Comparison of ENCODE assay signal across 9 mouse cellular contexts in the genomic region with DNA sequence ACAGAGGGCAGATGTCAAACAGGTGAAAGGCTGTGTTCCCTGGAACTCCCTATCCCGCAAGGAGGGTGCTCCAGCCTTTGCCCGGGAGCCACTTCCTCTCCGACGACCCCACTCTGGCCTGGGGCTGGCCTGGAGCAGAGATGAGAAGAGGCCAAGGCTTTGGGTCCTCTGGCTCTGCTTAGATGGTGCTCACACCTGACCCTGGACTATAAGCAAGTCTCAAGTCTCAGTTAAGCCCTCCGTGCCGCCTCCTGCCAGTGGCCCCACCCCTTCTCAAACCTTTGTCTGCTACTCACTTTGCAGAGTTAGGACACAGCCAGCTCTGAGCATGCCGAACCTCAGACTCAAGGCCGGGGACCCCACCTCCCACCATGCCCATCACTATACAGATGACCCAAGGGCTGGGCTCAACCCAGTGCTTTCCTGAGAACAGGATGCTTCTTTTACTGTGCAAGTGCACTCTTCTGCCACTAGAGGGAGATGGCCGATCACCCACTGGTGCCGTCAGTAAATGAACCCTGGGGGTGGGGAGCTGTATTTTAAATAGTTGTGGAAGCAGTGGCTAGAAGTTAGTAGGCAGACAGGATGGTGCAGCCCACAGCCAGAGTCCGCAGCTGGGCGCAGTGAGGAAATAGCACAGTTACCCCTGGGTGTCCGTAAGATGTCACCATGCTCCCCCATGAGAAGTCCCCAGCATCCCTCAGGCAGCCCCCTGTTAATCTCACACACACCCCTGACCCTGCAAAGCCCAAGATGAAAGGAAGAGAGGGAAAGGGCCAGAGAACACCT. TPM values are rescaled to one million over a fixed set of nuclear protein-coding genes. Genes with fewer than 3 reads are reported as not detected.
DNase-seq lines count a peak whose midpoint lies in the region; ATAC-seq and TF ChIP-seq lines count a peak whose summit lies in the region.
"Had no signal": no experiment of that assay in that cellular context is flagged by ENCODE, and none has a peak within 500 bp of the region (broad histone marks: within the 10 kb centered on the region; RNA-seq: fewer than 3 reads in every experiment).

No protein-coding gene starts in this region.

- no peak for TF ChIP-seq POLR2A in kidney, adult 2 months (IDR thresholded peaks at IDR 0.05; ENCODE audit: low read depth, low read length)

- no peak overlapping the region for H3K4me3 ChIP-seq in kidney, adult 2 months (ENCODE audit: insufficient read depth, low read depth, low read length)

- no peaks in the 10 kb centered on the region for H3K4me1 ChIP-seq in kidney, adult 2 months (ENCODE audit: control insufficient read depth, insufficient read depth, low read length)

- DNase-seq in 416B (ENCODE audit: low read depth) (peak; percentile 76), MN1 (ENCODE audit: low spot score) (peak; percentile 60), liver (peak; percentile 40)
- DNase-seq in heart, adult 18-20 months, result peak; percentile 21 to 50
- peak; percentile 41 for DNase-seq in kidney, adult 2 months
- peak; percentile 47 for DNase-seq in thymus, postnatal 14 days

- H3K27ac ChIP-seq in kidney, adult 2 months (ENCODE audit: insufficient read depth, low read depth, low read length), result no peak overlapping the region

- no peaks in the 10 kb centered on the region for H3K27me3 ChIP-seq in kidney, adult 2 months (replicated peaks; ENCODE audit: control insufficient read depth, insufficient read depth, low read length)

- peak; percentile 83 for TF ChIP-seq CTCF in kidney, adult 2 months (conservative IDR thresholded peaks at IDR 0.05; ENCODE audit: insufficient read depth, insufficient read length, low read depth, low read length)

- H3K36me3 ChIP-seq in kidney, adult 2 months (ENCODE audit: control insufficient read depth, insufficient read depth, low read length), result no peaks in the 10 kb centered on the region

- peak; percentile 88 for ATAC-seq in common myeloid progenitor, adult 5-6 weeks (replicated peaks; ENCODE audit: low read depth, poor library complexity, severe bottlenecking)
- ATAC-seq in monocyte, adult 5-6 weeks (replicated peaks; ENCODE audit: insufficient number of reproducible peaks, low FRiP score, low TSS enrichment, poor library complexity, severe bottlenecking), result peak; percentile 62; the same call in 1 of the 2 replicates

- WGBS in kidney, adult 2 months, result 51% methylated on average over 13 of the region's 13 CpGs

RNA-seq across cellular contexts. Expression of a gene that starts 7.1 kb away (rescaled TPM):
- not detected in 2 replicates for total RNA-seq in common myeloid progenitor, adult 5-6 weeks (2017)
- total RNA-seq in heart, adult 18-20 months (2021), result 1 to 10 TPM in 1 of 2 experiments, under 1 TPM in 1; 0.87 to 1.1 TPM
- polyA plus RNA-seq in kidney, adult 2 months (2012; rRNA removed), result 0.56 and 0.74 TPM in 2 replicates
- total RNA-seq in monocyte, adult 5-6 weeks (2017), result not detected in 3 replicates
- polyA plus RNA-seq: large intestine, adult 2 months had no signal

RNA-seq across cellular contexts. Expression of a gene that starts 13.1 kb away (rescaled TPM):
- 144 and 171 TPM in 2 replicates for total RNA-seq in common myeloid progenitor, adult 5-6 weeks (2017)
- total RNA-seq in heart, adult 18-20 months (2021), result 10 to 100 TPM; 80.8 to 88.3 TPM
- polyA plus RNA-seq in kidney, adult 2 months (2012; rRNA removed), result 30.4 and 32.6 TPM in 2 replicates
- total RNA-seq in monocyte, adult 5-6 weeks (2017), result 47.9 to 91.8 TPM (median 57.4 TPM) in 3 replicates

RNA-seq across cellular contexts. Expression of a gene that starts 22.0 kb away (rescaled TPM):
- not detected in 2 replicates for total RNA-seq in common myeloid progenitor, adult 5-6 weeks (2017)
- total RNA-seq in heart, adult 18-20 months (2021), result not detected
- not detected in 2 replicates for polyA plus RNA-seq in kidney, adult 2 months (2012; rRNA removed)
- not detected in 3 replicates for total RNA-seq in monocyte, adult 5-6 weeks (2017)
- polyA plus RNA-seq: large intestine, adult 2 months had no signal

RNA-seq across cellular contexts. Expression of a gene that starts 45.1 kb away (rescaled TPM):
- not detected in 2 replicates for total RNA-seq in common myeloid progenitor, adult 5-6 weeks (2017)
- total RNA-seq in heart, adult 18-20 months (2021), result 1 to 10 TPM; 7.1 to 7.8 TPM
- 34.3 and 37.4 TPM in 2 replicates for polyA plus RNA-seq in kidney, adult 2 months (2012; rRNA removed)
- total RNA-seq in monocyte, adult 5-6 weeks (2017), result not detected in 3 replicates
- polyA plus RNA-seq: large intestine, adult 2 months had no signal
